Mouse (Mus musculus): Measurements from ENCODE around the gene Nek7.

The Nek7 gene

GRCm38 (mm10) chr1:138571038-138571441, 48.9 kb downstream of the Nek7 start:
- DNase-seq (ENCODE audit: low spot score in 2 of 2) = no peak

- DNase-seq (ENCODE audit: low spot score in 2 of 2) = no peak
Measured at GRCm38 (mm10) chr1:138568434-138569232, 51.3 kb downstream of the Nek7 start.

GRCm38 (mm10) chr1:138567946-138568345, 52.0 kb downstream of the Nek7 start:
- DNase-seq (ENCODE audit: low spot score in 2 of 2) = no peak

DNA sequence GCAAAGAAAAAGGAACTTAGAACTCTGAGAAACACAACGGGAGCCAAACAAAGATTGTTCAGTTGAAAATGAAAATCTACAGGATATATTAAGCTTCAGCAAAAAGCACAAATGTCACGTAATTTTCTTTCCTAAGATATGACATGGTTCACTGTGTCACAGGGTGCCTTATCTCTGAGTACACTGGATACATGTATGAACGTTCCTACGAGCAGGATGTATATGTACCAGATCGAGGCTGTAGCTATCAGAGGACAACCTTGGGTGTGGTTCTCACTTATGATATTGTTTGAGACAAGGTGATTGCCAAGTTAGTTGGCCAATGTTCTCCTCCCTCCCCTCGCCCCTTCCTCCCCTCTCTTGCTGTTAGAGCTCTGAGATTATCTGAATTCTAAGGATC, 55.3 kb downstream of the Nek7 start:
- no peak for DNase-seq (ENCODE audit: low spot score in 2 of 2)

DNA sequence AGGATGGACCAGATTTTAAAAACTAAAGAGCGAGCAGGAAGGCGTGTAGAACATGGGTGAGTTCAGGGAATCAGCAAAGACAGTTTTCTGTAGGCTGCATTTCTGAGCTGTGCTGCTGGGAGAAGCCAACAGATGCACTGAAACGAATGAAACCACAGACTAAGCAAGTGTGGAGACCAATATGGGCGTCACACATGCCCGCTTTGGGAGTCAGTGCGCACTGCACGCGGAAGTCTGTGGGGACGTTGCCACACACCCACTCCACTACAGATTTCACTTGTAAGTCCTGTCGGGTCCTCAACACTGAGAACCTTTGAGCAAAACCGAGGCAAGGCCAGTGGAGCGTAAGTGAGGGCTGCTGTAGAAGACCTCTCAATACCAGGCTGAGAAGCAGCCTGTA, 59.2 kb downstream of the Nek7 start:
- DNase-seq (ENCODE audit: low spot score in 2 of 2) = no peak

- no peak for DNase-seq (ENCODE audit: low spot score in 2 of 2)
Measured at GRCm38 (mm10) chr1:138559213-138560101, 60.5 kb downstream of the Nek7 start.

- DNase-seq (ENCODE audit: low spot score in 2 of 2) = no peak
Measured at GRCm38 (mm10) chr1:138558342-138558741, 61.6 kb downstream of the Nek7 start.

- DNase-seq (ENCODE audit: low spot score in 2 of 2) = no peak
Measured at GRCm38 (mm10) chr1:138554926-138555325, 65.0 kb downstream of the Nek7 start.

DNA sequence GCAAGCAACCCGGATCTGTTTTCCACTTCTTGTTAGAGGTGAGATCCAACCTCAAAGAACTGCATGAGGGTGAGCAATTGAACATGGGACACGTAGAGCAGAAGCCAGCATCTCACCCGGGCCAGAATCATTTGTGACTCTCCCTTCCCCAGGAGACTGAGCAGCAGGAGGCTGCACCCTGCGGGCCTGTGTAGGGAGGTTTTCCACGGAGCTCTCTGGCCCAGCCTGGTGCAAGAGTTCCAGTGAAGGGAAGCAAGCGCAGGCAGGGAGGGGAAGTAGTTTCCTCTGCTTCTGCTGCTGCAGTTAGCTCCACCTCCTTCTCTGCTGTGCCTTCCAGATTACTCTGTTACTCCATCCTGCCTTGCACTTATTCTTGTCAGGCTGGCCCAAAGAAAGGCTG, 69.8 kb downstream of the Nek7 start:
- DNase-seq (ENCODE audit: low spot score in 2 of 2) = no peak

DNA sequence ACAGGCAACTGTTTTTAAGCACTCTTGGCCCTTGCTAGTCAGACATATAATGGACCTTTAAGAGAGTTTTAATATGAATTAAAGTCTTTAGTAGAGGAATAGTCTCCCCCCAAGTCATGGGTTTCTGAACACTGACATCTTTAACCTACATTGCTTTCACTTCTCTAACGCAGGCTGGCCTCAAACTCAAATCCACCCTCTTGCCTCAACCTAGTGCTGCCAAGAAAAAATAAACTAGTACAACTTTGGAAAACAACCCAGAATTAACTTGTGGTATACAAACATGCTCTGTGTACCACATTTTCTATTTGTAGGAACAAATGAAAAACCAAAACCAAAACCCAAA, 77.8 kb downstream of the Nek7 start:
- no peak for DNase-seq (ENCODE audit: low spot score in 2 of 2)

DNA sequence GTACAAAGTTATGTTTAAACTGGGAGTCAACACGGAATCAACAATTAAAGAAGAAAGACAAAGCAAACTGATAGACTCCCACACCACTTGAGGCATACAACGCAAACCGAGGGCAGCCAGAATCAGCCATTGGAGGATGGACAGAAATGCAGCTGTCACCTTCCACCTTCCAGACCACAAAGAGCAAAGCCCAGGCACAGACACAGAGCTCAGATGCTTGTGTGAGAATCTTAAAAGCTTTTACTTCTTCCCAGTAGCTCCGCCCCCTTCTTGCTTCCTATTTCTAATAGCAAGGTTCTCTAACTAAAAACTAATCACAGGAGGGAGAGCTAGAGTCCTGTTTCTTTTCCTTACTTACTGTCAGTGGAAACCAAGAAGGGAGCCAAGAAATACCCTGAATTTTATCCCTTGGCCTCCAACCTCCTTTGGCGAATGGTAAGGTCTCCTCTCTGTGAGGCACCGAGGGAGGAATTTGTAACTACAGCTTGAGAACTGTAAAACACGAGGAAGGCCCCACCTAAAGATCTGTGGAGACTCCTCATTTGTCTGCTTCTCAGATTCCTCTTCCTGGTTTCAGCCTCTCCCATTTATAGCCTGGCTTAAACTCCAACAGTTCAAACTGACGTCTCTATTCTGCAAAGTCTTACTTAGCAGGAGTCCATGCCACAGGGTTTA, 78.3 kb downstream of the Nek7 start:
- DNase-seq (ENCODE audit: low spot score in 2 of 2) = no peak

GRCm38 (mm10) chr1:138539713-138540112, 80.2 kb downstream of the Nek7 start:
- DNase-seq (ENCODE audit: low spot score in 2 of 2) = no peak

GRCm38 (mm10) chr1:138538217-138538616, 81.7 kb downstream of the Nek7 start:
- DNase-seq (ENCODE audit: low spot score in 2 of 2) = no peak

DNA sequence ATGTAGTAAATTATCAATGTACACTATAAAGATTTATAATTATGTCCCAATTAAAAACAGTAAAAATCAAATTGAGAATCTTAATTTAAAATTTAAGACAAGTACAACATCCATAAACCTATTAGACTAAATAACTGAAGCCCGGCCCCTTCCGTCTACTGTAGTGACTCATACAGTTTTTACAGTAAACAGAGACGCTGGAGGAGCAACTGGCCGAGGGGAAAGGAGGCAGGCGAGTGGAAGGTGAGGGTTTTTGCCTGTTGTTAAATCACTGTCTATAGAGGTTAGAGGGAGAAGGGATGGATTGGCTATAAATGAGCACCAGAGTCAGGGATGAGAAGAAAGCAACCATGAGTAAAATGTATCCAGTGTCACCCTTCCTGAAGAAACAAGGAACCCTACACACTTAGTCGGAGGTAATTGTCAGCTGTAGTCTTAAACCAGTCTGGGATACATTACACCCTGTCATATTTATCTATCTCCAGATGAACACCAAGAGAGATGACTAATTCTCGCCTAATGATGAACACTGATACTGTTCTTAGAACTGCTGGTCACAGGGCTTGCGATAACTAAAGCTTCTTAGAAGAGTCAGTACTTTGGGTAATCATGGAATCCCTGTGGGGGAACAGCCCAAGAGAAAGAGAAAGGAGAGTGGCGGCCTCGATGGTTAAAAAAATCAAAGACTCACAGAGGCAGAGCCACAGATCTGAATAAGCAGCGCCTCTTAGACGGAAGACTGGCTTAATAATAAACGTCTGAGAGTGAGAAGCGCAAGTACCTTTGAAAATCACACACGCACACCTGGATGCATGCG, 84.0 kb downstream of the Nek7 start:
- no peak for DNase-seq (ENCODE audit: low spot score in 2 of 2)

GRCm38 (mm10) chr1:138530604-138531003, 89.3 kb downstream of the Nek7 start:
- no peak for DNase-seq (ENCODE audit: low spot score in 2 of 2)

- DNase-seq (ENCODE audit: low spot score in 2 of 2) = no peak
Measured at GRCm38 (mm10) chr1:138523962-138524361, 96.0 kb downstream of the Nek7 start.

GRCm38 (mm10) chr1:138518235-138518634, 101.7 kb downstream of the Nek7 start:
- DNase-seq (ENCODE audit: low spot score in 2 of 2) = no peak

GRCm38 (mm10) chr1:138517360-138518099, 102.4 kb downstream of the Nek7 start:
- no peak for DNase-seq (ENCODE audit: low spot score in 2 of 2)

GRCm38 (mm10) chr1:138516946-138517345, 103.0 kb downstream of the Nek7 start:
- no peak for DNase-seq (ENCODE audit: low spot score in 2 of 2)

DNA sequence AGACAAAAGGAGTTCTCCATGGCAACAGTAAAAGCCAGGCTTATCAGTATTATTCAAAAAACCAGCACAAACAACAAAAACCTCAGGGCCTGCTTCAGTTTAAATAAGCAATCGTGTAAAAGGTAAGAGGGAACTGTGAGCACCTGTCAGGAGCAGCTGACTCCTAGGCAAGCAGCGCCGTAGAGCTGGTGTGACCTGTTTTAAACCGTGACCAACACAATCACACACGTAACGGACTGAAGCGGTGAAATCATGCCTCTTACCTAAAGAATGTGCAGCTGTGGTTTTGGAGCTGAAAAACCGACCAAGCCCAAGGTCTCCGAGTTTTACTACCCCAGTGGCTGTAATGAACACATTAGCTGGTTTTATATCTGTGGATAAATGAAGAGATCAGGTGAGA, 104.6 kb downstream of the Nek7 start:
- DNase-seq (ENCODE audit: low spot score in 2 of 2) = no peak

DNA sequence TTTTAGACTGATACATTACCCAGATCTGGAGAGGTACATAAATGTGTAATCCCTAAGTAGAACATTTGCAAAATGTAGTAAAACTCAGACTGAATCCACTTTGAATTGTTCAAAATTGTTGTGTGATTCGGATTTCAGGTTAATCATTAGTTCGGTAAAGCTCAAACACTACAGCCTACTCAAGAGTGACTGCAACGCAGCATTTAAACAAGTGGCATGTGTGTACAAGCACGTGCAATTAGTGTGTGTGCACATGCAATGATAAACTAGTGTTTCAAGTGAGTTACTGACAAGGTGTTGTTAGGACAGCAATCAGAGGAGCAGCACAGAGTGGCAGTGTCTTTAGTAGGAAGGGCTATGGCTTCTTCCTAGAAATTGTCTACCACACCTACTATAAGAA, 106.0 kb downstream of the Nek7 start:
- no peak for DNase-seq (ENCODE audit: low spot score in 2 of 2)
